23 mouse cellular contexts compared by ENCODE assay signal in the genomic region with DNA sequence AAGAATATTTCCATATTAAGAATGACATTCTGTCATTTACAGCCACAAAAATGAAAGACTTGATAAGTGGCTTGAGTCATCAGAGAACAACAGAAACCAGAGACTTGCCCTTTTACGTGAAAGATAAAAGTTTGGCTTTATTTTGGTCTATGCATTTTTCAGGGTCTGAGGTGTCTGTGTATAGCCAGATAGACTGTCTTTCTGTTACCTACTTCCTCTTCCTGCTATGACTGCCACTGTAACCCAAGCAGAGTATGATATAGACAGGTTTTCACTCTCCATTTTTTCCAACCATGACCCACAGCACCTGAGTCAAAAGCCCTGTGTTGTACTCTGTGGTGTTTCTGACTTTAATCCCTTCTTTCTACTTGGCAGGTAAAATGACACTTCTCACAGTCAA. TPM values are rescaled to one million over a fixed set of nuclear protein-coding genes. Genes with fewer than 3 reads are reported as not detected.
DNase-seq lines count a peak whose midpoint lies in the region; ATAC-seq lines count a peak whose summit lies in the region.
"Had no signal": no experiment of that assay in that cellular context is flagged by ENCODE, and none has a peak within 500 bp of the region (broad histone marks: within the 10 kb centered on the region; RNA-seq: fewer than 3 reads in every experiment).

No protein-coding gene starts in this region.

- DNase-seq in embryonic facial prominence, embryonic 14.5 days (ENCODE audit: low spot score) = no peak
- DNase-seq in embryonic facial prominence, embryonic 10.5 days (ENCODE audit: low spot score) = no peak
- DNase-seq in left cerebral cortex, postnatal 10 days (ENCODE audit: extremely low spot score in 1 of 2, low spot score in 2 of 2) = no peak
- no peak for DNase-seq in thymus, postnatal 4 days
- DNase-seq: adrenal gland, adult 8-10 months; adrenal gland, postnatal 14 days; adrenal gland, postnatal 36 days; cerebellum, adult 11-12 months; cerebellum, adult 8-10 months; cerebellum, adult 9-11 months; cerebellum, postnatal 14 days; cerebellum, postnatal 36 days; embryo, embryonic 11 days had no signal

- 74% methylated on average over 1 of the region's 1 CpGs for WGBS in embryonic facial prominence, embryonic 14.5 days
- 85% methylated on average over 1 of the region's 1 CpGs for WGBS in embryonic facial prominence, embryonic 10.5 days

- no peak overlapping the region for H3K9ac ChIP-seq in embryonic facial prominence, embryonic 14.5 days (ENCODE audit: low read depth, low read length)
- H3K9ac ChIP-seq: embryonic facial prominence, embryonic 12.5 days; embryonic facial prominence, embryonic 15.5 days; forebrain, embryonic 12.5 days had no signal

- H3K9me3 ChIP-seq in embryonic facial prominence, embryonic 14.5 days (ENCODE audit: control insufficient read depth, low read length) = 0 out of 2 replicates have a peak, but pooled peaks cover 4% of the 10 kb centered on the region
- peaks cover 14% of the 10 kb centered on the region; the same call in 1 of the 2 replicates for H3K9me3 ChIP-seq in embryonic facial prominence, embryonic 10.5 days
- H3K9me3 ChIP-seq: embryonic facial prominence, embryonic 15.5 days; forebrain, embryonic 10.5 days had no signal

- no peak overlapping the region for H3K27ac ChIP-seq in embryonic facial prominence, embryonic 14.5 days (replicated peaks; ENCODE audit: low read depth, low read length)
- no peak overlapping the region for H3K27ac ChIP-seq in embryonic facial prominence, embryonic 10.5 days (replicated peaks)
- H3K27ac ChIP-seq: embryonic facial prominence, embryonic 12.5 days; embryonic facial prominence, embryonic 15.5 days; forebrain, embryonic 10.5 days; forebrain, embryonic 12.5 days had no signal

- intact Hi-C loops in left cerebral cortex, postnatal 10 days (cut with DNase I) = no loop called here

- H3K27me3 ChIP-seq in embryonic facial prominence, embryonic 14.5 days (replicated peaks; ENCODE audit: control insufficient read depth, insufficient read depth, low read length) = no peaks in the 10 kb centered on the region
- H3K27me3 ChIP-seq in embryonic facial prominence, embryonic 10.5 days (replicated peaks; ENCODE audit: low read depth, poor library complexity, severe bottlenecking) = no peaks in the 10 kb centered on the region
- H3K27me3 ChIP-seq: embryonic facial prominence, embryonic 12.5 days; embryonic facial prominence, embryonic 15.5 days; forebrain, embryonic 12.5 days; Patski had no signal

- no peaks in the 10 kb centered on the region for H3K4me1 ChIP-seq in embryonic facial prominence, embryonic 14.5 days (ENCODE audit: control insufficient read depth, insufficient read depth, low read length)
- H3K4me1 ChIP-seq in embryonic facial prominence, embryonic 10.5 days = no peaks in the 10 kb centered on the region
- H3K4me1 ChIP-seq: embryonic facial prominence, embryonic 12.5 days; embryonic facial prominence, embryonic 15.5 days; forebrain, embryonic 10.5 days; forebrain, embryonic 12.5 days had no signal

- no peaks in the 10 kb centered on the region for H3K36me3 ChIP-seq in embryonic facial prominence, embryonic 14.5 days (ENCODE audit: control insufficient read depth, insufficient read depth, low read length)
- no peaks in the 10 kb centered on the region for H3K36me3 ChIP-seq in embryonic facial prominence, embryonic 10.5 days (replicated peaks)
- H3K36me3 ChIP-seq: embryonic facial prominence, embryonic 12.5 days; embryonic facial prominence, embryonic 15.5 days; forebrain, embryonic 10.5 days; forebrain, embryonic 12.5 days had no signal

- no peak overlapping the region for H3K4me2 ChIP-seq in embryonic facial prominence, embryonic 14.5 days (ENCODE audit: low read depth, low read length)
- H3K4me2 ChIP-seq: embryonic facial prominence, embryonic 12.5 days; embryonic facial prominence, embryonic 15.5 days; forebrain, embryonic 12.5 days had no signal

- ATAC-seq in embryonic facial prominence, embryonic 14.5 days (ENCODE audit: low read depth) = 0 out of 2 replicates have a peak, but pooled peaks have one; percentile 6
- ATAC-seq in neutrophil, adult 5-6 weeks (ENCODE audit: extremely low read depth, insufficient number of reproducible peaks, low FRiP score, poor library complexity, severe bottlenecking) = peak; percentile 67
- ATAC-seq: activated CD4-positive, CD25-positive, alpha-beta regulatory T cell, adult 4 months; forebrain, embryonic 14.5 days; forebrain, embryonic 16.5 days; Patski had no signal

- no peak overlapping the region for H3K4me3 ChIP-seq in embryonic facial prominence, embryonic 14.5 days (ENCODE audit: low read depth, low read length)
- no peak overlapping the region for H3K4me3 ChIP-seq in embryonic facial prominence, embryonic 10.5 days
- H3K4me3 ChIP-seq: embryonic facial prominence, embryonic 12.5 days; embryonic facial prominence, embryonic 15.5 days; erythroblast, embryonic 14.5 days; forebrain, embryonic 10.5 days; forebrain, embryonic 12.5 days had no signal

RNA-seq across cellular contexts. Expression of a gene that starts 27.6 kb away (rescaled TPM):
- 6.6 and 7.6 TPM in 2 replicates for polyA plus RNA-seq in embryonic facial prominence, embryonic 14.5 days (2014; fragmentation: Nextera tagmentation; extraction: Ambion mirVana)
- polyA plus RNA-seq in embryonic facial prominence, embryonic 10.5 days (2016; fragmentation: Nextera tagmentation; extraction: Ambion mirVana) = 9.4 and 9.9 TPM in 2 replicates
- 10.7 and 15.1 TPM in 2 replicates for total RNA-seq in neutrophil, adult 5-6 weeks (2017)
- total RNA-seq in left cerebral cortex, postnatal 10 days (2021) = 10 to 100 TPM in 1 of 2 experiments, 1 to 10 TPM in 1; 8.8 to 10.5 TPM
- polyA plus RNA-seq: erythroblast, embryonic 14.5 days had no signal
